Mouse (Mus musculus) 3134 (cell line): ENCODE measurements around the gene Rere.
A peak's percentile ranks its signal among the peaks of the same experiment; 100 is the strongest.

Experiments
- DNase-seq: peaks from one replicate; pipeline ENCODE4 v3.0.0-alpha.2; 2011; ENCODE audit warnings: low spot score; ENCODE audit not compliant: insufficient read length; ENCODE audit errors: extremely low read depth

Gene Rere

GRCm38 (mm10) chr4:150338906-150339650 lies 57.6 kb downstream of the Rere start:
- no peak for DNase-seq

GRCm38 (mm10) chr4:150340796-150341525 lies 59.5 kb downstream of the Rere start:
- DNase-seq = no peak

GRCm38 (mm10) chr4:150344526-150344925 lies 63.1 kb downstream of the Rere start:
- no peak for DNase-seq

- DNase-seq = no peak
Observed at GRCm38 (mm10) chr4:150346651-150347386, 65.4 kb downstream of the Rere start.

- no peak for DNase-seq
Observed at GRCm38 (mm10) chr4:150347387-150347672, 65.9 kb downstream of the Rere start.

- DNase-seq = no peak
Observed at GRCm38 (mm10) chr4:150349680-150350101, 68.2 kb downstream of the Rere start.

GRCm38 (mm10) chr4:150351419-150352075 lies 70.1 kb downstream of the Rere start:
- DNase-seq = no peak

- no peak for DNase-seq
Observed at GRCm38 (mm10) chr4:150352736-150353135, 71.3 kb downstream of the Rere start.

GRCm38 (mm10) chr4:150353376-150353900 lies 72.0 kb downstream of the Rere start:
- DNase-seq = no peak

GRCm38 (mm10) chr4:150355801-150356200 lies 74.4 kb downstream of the Rere start:
- no peak for DNase-seq

- no peak for DNase-seq
Observed at GRCm38 (mm10) chr4:150361986-150362691, 80.7 kb downstream of the Rere start.

GRCm38 (mm10) chr4:150362858-150363257 lies 81.4 kb downstream of the Rere start:
- DNase-seq = no peak

- no peak for DNase-seq
Observed at GRCm38 (mm10) chr4:150364786-150365185, 83.3 kb downstream of the Rere start.

GRCm38 (mm10) chr4:150366510-150367208 lies 85.2 kb downstream of the Rere start:
- DNase-seq = no peak

GRCm38 (mm10) chr4:150371580-150372380 lies 90.3 kb downstream of the Rere start:
- DNase-seq = peak; percentile 82

GRCm38 (mm10) chr4:150372631-150373041 lies 91.2 kb downstream of the Rere start:
- no peak for DNase-seq

GRCm38 (mm10) chr4:150373111-150374109 lies 92.0 kb downstream of the Rere start:
- no peak for DNase-seq
